Mouse (Mus musculus): ENCODE results near the gene Nbeal2.

GRCm38 (mm10) chr9:110689261-110689779 lies 35.4 kb upstream of the Nbeal2 start:
- no peak for TF ChIP-seq POLR2A (IDR thresholded peaks at IDR 0.05; ENCODE audit: extremely low read depth, insufficient read depth, low read length)
- no peak for TF ChIP-seq CTCF (IDR thresholded peaks at IDR 0.05; ENCODE audit: low read depth, low read length)
